Mouse (Mus musculus): ENCODE data around the gene Mapk1ip1l. TPM values are rescaled to one million over a fixed set of nuclear protein-coding genes. Genes with fewer than 3 reads are reported as not detected.
"Not testable (repeated sequence)": the region's sequence is repeated elsewhere in the genome, so short reads cannot be mapped to it uniquely, and the experiment has no call there.

Mapk1ip1l gene
- total RNA-seq, 2 experiments from 2014 or later = 79.1 to 79.2 TPM

DNA sequence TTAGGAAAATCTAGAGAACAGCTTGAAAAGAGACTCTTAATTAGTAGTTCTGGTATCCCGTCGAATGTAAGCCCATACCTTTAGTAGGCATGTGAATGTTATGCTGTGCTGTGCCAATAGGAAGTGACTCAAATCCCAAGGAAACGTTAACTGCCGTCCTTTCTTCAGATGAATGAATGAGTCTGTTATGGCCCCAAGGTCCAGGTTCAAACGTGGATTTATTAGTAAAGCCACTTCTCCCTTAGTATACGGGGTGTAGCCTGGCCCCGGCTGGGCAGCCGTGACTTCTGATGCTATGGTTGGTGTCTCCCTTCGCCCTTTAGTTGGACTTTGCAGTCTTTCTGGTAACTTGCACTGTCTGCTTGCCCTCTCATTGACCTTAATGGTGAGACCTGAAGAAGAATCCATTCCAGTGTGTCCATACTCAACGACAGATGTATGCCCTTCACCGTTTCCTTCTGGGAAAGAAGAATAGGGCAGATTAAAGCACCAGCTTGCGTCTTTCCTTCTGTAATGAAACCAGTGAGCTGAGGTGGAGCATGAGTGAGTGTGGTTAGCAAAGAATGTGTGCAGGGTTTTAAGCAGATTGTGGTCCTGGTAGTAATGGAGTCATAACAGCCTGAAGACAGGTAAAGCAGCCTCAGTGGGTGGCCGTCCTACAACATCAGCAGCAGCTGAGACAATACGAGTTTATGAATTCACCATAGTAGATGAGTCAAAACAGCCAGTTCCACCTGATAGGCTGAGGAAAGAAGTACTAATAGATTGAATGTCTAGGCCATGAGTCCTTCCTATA is 5.0 kb downstream of the Mapk1ip1l start:
- no peak for DNase-seq (ENCODE audit: low spot score in 2 of 2)

DNA sequence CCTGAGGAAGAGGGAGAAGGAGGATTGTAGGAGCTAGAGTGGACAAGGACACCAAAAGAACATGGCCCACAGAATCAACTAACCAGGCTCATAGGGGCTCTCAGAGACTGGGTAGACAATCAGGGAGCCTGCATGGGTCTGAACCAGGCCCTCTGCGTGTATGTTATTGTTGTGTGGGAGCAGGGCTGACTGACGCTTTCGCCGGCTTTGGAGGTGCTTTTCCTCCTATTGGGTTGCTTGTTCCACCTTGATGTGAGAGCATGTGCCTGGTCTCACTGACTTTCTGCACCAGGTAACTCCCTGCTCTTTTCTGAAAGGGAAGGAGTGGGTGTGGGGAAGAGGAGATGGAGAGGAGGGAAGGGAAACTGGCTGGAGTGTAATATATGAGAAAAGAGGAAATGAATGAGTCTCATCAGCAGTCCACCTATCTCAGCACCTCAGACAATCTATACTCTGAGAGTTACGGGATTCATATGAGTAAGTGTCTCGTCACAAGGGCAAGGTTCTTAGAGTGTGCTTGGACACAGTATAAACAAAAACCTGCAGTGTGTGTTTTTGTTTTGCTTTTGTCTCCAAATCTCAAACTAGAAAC is 6.8 kb downstream of the Mapk1ip1l start:
- no peak for DNase-seq (ENCODE audit: low spot score in 2 of 2)

DNA sequence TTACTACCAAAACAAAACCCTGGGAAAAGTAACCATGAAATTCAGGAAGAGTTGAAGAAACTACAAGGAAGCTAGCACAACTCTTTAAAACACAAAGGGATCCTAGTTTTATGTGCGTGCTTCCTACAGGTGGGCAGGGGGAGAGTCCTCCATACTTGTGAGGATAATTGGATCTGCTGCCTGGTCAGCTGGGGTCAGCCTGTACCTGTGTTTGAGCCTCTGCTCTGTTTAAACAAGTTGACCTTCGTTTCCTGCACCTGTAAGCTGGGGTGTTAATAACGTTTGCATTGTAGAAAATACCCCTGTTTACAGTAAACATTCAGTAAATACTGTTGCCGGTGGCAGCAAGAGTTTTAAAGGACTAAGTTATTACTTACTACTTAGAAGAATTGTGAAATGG is 7.9 kb downstream of the Mapk1ip1l start:
- DNase-seq (ENCODE audit: low spot score in 2 of 2) = no peak

DNA sequence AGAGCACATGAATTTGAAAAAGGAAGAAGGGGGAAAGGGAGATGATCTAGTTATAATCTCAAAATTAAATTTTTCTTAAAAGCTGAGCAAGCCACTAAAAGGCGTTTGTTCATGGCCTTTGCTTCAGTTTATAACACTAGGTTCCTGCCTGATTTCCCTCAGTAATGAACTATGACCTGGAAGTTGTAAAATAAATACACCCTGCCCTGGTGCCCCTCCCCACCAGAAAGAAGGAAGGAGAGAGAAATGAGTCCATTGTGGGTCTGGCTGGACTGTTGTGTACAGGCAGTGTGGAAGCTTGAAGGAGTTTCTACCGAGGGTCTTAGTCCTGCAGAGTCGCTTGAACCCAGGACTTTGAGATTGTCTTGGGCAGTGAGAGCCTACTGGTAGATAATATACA is 9.6 kb downstream of the Mapk1ip1l start:
- DNase-seq (ENCODE audit: low spot score in 2 of 2) = no peak

DNA sequence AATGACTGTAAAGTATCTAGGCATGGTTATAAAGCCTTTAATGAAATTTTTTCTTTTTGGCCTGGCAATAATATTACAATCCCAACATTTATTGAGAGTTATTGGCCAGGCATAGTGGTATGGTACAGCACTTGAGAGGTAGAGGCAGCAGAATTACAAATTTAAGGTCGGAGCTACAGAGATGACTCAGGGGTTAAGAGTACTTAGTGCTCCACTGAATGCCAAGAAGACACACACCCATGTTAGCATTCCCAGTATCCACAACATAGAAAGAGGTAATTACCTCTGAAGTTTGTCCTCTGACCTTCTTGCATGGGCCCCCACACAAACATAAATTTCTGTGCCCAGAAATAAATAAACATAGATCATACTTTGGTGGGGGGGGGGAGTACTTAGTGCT is 11.0 kb downstream of the Mapk1ip1l start:
- no peak for DNase-seq (ENCODE audit: low spot score in 2 of 2)

DNA sequence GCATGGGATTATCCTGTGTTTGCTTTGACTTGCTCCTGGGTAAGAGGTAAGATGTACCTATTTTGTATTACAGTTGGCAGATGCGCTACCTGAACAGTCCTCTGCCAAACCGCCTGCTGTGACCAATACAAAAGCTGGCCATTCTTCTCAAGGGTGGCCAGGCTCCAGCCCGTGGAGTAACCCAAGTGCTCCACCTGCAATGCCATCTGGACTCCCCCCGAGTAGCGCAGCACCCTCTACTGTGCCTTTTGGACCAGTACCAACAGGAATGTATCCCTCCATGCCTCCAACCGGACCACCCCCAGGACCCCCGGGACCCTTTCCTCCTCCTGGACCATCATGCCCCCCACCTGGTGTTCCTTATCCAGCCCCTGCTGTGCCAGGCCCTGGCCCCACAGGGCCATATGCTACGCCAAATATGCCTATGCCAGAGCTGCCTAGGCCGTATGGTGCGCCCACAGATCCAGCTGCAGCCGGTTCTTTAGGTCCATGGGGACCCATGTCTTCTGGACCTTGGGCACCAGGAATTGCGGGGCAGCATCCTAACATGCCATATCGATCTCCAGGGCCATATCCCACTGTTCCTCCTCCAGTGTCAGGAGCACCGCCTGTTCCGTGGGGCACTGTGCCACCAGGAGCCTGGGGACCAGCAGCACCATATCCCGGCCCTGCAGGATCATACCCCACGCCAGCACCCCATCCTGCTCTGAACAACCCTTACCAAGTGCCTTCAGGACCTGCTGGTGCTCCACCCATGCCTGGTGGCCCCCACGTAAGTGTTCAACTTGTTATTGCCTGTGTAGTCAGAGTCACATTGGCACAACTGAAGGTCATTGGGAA is 12.5 kb downstream of the Mapk1ip1l start:
- no peak for DNase-seq (ENCODE audit: low spot score in 2 of 2)

DNA sequence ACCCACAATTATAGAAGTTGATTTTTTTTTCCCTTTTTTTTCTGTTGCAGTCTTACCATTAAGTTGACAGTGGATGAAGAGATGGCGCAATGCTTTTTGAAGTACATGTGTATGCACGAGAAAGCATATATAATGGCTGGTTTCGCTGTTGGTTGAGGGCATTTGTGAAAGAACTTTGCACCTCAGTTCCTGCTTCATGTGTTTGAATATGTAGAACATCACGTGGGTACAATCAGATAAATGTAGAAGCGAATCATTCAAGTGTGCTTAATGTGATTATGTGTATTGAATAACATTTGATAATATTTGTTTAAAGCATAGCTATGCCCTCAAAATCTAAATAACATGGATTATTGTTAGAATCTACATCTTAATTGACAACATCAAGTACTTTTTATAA is 21.3 kb downstream of the Mapk1ip1l start:
- DNase-seq (ENCODE audit: low spot score in 2 of 2) = no peak

DNA sequence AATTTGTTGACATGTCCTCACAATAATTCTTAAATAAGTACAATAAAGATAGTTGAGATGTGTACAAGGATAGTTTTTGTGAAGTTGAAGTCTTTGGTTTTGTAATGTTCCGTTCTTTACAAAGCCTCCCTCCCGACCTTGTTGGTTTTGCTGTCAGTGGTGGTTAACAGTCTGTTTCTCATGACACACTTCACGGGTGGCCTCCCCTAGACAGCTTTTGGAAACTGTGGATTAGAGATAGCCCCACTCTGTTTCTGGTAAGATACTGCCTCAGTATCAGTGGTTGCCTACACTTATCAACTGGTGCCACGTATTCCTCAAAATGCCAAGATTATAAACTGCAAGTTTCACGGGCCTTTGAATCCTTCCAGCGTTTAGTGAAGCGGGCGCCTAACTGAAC is 23.5 kb downstream of the Mapk1ip1l start:
- not testable (repeated sequence) for DNase-seq (ENCODE audit: low spot score in 2 of 2)

DNA sequence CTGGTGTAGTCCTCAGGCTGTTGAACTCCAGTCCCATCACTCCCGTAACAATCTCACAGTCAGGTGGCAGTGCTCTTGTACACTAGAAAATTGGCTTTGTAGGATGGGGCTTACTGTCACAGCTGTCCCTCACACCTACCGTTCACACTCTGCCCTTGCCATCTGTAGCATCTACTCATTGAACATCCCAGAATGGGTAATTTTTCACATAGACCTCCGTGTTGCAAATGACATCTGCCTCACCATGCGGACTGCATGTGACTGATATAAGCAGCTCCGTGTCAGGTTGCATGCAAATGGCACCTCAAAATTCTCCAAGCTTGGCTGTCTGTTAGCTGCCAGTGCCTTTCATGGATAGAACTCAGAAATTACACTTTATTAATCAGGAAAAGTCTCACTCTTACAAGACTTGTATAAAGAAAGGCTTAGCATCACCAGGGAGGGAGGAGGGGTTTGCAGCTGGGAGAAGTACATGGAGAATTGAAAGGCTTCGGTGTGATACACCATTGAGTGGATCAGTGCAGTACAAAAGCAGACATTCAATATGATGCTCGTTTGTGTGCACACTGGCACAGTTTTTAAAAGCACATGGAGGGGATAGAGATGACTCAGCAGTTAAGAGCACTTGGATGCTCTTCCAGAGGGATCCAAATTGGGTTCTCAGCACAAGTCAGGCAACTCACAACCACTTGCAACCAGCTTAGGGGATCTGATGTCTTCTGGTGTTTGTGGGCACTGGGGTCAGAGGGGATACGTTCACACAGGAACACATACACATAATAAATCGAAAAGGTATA is 28.1 kb downstream of the Mapk1ip1l start:
- DNase-seq (ENCODE audit: low spot score in 2 of 2) = no peak

DNA sequence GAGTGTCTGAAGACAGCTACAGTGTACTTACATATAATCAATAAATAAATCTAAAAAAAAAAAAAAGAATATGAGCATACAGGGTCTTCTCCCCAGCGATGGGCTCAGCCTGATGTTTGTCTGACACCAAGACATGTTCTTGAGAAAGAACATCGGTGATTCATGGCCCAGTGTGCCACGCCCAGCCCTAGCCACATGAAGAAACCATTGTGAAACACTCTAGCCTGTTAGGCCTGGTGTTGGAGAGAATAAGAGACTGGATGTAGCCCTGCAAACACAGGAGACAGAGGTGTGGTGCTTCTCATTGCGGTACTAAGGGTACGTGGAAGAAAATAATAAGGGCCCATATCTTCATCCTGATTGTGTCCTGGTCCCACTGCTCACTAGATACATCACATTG is 29.3 kb downstream of the Mapk1ip1l start:
- DNase-seq (ENCODE audit: low spot score in 2 of 2) = no peak

DNA sequence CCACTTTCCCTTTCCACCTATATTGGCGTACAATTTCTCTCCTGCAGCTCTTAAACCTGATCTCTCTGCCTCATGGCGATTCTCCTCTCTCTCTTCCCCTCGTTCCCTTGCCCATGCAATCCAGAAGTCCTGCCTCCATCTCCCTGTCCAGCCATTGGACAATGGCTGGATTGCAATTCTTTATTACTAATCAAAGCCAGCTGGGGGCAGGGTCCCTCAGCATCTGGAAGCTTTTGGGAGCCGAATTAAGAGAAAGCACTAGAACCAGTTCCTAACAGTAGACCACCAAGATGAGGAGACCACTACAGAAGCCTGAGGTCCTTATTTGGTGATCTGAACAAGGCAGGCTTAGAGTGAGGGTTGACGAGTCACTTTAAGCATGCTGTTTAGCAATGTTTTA is 33.9 kb downstream of the Mapk1ip1l start:
- DNase-seq (ENCODE audit: low spot score in 2 of 2) = no peak

DNA sequence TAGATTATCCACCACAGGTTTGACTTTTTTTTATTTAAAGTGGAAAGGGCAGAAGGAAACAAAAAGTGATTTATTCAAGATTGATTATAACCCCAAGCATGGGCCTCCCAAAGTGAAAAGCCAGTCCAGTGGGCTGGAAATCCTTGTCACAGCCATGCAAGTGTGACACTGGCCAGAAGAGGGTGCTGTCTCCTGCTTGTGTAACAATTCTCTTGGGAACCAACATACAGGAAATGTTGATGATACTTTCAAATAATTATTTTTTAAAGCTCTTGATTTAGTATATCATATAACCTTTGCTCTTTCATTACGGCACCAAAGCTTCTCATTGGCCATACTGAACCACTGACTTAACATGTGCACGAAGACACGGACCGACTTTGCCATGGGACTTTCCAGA is 36.8 kb downstream of the Mapk1ip1l start:
- DNase-seq (ENCODE audit: low spot score in 2 of 2) = peak in 1 of 2 experiments; percentile 52

DNA sequence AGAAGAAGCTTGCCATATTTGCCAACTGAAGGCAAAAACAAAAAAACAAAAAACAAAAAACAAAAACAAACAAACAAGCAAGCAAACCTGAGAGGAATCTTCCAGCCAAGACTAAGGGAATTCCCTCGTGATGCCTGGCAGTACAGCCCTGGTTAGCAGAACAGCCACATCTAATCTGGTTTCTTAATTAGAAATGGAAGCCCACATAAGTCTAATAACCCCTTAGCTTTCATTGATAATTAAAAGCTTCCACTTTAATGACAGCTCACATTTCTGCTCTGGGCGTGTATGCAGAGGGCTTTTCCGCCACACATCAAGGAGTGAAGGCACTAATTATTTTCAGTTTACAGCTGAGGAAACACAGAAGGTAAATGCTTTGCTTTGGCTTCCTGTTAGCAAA is 37.2 kb downstream of the Mapk1ip1l start:
- DNase-seq (ENCODE audit: low spot score in 2 of 2) = no peak

DNA sequence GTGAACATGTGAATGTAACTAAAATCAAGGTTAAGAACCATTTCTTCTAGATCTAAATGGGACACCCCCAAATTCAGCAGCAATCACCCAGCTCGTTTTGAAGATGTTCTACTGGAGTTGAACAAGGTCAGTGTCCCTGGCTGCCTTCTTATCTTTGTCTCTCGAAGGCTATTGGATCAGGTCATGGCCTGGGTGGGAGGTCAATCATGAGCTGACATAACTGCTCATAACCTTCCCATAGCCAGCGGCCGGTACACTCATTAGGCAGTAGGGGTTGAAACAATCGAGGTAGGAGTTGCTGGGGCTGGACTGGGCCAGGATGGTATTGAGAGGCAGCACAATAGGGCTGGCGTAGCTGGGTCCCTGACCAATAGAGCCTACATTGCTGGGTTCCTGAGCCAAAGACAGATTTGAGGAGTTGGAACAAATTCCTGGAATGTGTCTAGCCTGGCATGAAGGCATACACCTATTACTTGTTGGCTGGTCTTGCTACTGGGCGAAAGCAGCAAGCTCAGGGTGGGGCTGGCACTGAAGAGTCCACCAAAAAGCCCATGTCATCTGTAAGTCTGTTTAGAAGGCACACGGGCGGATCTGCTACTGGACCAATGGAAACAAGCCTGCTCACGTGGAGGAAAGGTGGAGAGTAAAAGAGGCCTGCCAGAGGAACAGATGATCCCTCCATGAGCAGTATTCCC is 42.3 kb downstream of the Mapk1ip1l start:
- no peak for DNase-seq (ENCODE audit: low spot score in 2 of 2)

DNA sequence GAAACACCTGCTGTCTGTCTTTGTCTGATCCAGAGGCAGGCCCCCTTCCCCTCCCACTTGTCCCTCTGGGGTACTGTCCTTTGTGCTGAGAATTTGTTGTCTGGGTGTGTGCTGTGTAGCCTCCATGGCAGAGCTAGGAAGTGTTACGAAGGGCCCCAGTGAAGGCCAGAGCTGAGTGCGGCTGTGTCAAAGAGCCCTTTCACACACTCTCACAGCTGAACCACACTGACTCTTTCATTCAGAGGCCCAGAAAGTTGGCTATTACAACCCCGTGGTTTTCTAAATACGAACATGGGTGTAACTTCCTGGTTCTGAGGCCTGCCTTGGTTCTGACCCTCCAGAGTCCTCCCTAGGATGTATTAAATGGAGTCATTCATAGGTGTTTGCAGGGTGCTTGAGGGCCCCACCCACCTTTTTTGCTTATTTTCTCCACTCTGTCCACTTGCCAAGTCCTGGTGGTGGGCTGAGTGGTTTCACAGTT is 43.8 kb downstream of the Mapk1ip1l start:
- no peak for DNase-seq (ENCODE audit: low spot score in 2 of 2)

DNA sequence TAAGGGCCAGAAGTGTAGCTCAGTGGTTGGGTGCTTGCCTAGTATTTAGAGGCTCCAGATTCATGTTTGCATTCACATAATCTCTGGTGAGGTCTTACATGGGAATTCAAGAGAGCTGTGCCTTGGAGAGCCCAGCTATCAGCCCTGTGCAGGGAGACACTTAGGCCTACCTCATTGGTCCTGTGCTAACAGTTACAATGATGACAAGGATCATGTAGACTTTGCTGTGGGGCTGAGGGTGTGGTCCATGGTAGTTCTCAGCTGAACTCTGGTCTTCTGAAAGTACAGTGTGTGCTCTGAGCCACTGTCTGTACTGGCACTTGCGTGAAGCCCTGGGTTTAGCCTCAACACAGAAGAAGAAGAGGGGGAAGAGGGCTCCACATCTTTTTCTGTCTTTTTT is 48.6 kb downstream of the Mapk1ip1l start:
- no peak for DNase-seq (ENCODE audit: low spot score in 2 of 2)

DNA sequence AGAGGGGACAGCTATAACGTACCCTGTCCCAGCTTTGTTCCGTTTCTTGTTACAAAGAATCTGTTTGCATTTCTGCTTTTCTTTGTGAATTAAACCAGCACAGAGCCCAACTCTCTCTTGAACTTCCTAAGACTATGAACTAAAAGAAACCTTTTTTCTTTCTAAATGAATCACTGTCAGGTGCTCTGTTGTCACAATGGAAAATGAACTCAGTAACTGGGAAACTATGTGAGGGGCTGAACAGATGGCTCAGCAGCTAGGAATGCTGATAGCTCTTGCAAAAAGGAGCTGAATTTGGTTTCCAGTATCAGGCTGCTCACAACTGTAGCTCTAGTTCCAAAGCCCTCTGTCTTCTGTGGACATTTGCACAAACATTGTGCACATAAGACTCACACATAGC is 52.9 kb downstream of the Mapk1ip1l start:
- no peak for DNase-seq (ENCODE audit: low spot score in 2 of 2)

DNA sequence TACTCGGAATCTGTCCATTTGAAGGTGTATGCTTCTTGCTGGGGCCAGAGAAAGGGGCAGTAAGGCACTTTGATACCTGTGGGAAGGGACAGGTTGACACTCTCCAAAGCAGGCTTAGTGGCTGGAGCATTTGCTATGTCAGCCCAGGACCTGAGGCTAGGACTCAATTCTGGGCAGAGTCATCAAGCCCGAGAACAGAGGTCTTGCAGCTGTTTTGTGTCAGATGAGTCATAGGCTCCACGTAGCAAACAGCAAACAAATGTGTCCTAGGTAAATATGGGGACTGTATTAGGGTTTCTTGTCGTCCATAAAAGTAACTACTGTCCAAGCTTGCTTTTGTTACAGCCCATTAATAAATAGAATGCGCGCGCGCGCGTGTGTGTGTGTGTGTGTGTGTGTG is 54.2 kb downstream of the Mapk1ip1l start:
- no peak for DNase-seq (ENCODE audit: low spot score in 2 of 2)

DNA sequence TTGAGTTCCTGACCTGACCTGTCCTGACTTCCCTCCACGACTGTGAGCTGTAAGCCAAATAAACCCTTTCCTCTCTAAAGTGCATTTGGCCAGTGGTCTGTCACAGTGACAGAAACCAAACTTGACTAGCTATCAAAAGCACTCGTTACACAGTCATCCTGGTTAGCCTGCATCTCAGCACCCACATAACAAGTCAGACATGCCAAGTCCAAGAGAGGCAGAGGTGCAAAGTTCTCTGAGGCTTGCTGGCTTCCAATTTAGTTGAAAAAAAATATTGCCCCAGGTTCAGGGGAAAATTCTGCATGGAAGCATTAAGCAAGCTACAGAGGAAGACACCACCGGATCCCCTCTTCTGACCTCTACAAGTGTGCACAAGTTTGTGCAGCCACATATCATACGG is 55.2 kb downstream of the Mapk1ip1l start:
- DNase-seq (ENCODE audit: low spot score in 2 of 2) = no peak

DNA sequence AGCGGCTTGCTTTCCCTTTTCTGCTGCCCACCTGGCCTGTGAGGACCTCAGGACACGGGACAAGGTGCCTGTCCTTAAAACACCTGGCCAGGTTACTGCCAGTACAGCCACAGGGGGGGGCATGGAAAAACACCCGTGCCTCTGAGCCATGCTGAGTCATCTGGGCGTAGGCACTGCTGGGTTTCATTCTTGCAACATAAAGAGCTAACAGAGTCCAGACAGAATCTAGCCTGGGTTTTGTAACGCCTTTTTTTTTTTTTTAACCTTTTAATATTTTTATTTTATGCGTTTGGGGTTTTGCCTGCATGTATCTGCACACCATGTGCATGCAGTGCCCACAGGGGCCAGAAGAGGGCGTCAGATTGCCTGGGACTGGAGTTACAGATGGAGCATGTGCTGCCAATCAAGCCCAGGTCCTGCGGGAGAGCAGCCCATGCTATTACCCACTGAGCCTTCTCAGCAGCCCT is 56.1 kb downstream of the Mapk1ip1l start:
- no peak for DNase-seq (ENCODE audit: low spot score in 2 of 2)

Data from gastrocnemius, postnatal 4 days (tissue).